Mouse (Mus musculus): Measurements from ENCODE around the gene Ncaph2. TPM values are rescaled to one million over a fixed set of nuclear protein-coding genes. Genes with fewer than 3 reads are reported as not detected.

The Ncaph2 gene
- total RNA-seq, 2 experiments from 2014 or later, result 50.5 to 55.8 TPM

- peak; percentile 15 for DNase-seq
Measured at GRCm38 (mm10) chr15:89378831-89379401, 23.4 kb downstream of the Ncaph2 start, which contains the start of gene Odf3b. Gene Odf3b (minus strand): TSS chr15:89379282.

GRCm38 (mm10) chr15:89379429-89379828, 23.9 kb downstream of the Ncaph2 start:
- DNase-seq, result peak; percentile 39

- no peak for DNase-seq
Measured at GRCm38 (mm10) chr15:89384617-89385016, 29.1 kb downstream of the Ncaph2 start, which contains the start of gene Klhdc7b. Gene Klhdc7b (plus strand): TSS chr15:89384917.

GRCm38 (mm10) chr15:89387127-89387526, 31.6 kb downstream of the Ncaph2 start:
- no peak for DNase-seq

- DNase-seq, result no peak
Measured at GRCm38 (mm10) chr15:89390081-89390480, 34.6 kb downstream of the Ncaph2 start.

- no peak for DNase-seq
Measured at GRCm38 (mm10) chr15:89396883-89397282, 41.4 kb downstream of the Ncaph2 start.

GRCm38 (mm10) chr15:89398146-89398545, 42.6 kb downstream of the Ncaph2 start:
- no peak for DNase-seq

- no peak for DNase-seq
Measured at GRCm38 (mm10) chr15:89399716-89400115, 44.2 kb downstream of the Ncaph2 start.

- DNase-seq, result no peak
Measured at GRCm38 (mm10) chr15:89402471-89402870, 47.0 kb downstream of the Ncaph2 start.

GRCm38 (mm10) chr15:89404831-89405623, 49.5 kb downstream of the Ncaph2 start:
- no peak for DNase-seq

- no peak for DNase-seq
Measured at GRCm38 (mm10) chr15:89406691-89407090, 51.2 kb downstream of the Ncaph2 start.

- DNase-seq, result no peak
Measured at GRCm38 (mm10) chr15:89410118-89410517, 54.6 kb downstream of the Ncaph2 start, which contains the start of gene Syce3. Gene Syce3 (minus strand): TSS chr15:89410503.

GRCm38 (mm10) chr15:89415282-89415681, 59.8 kb downstream of the Ncaph2 start:
- DNase-seq, result no peak

- no peak for DNase-seq
Measured at GRCm38 (mm10) chr15:89421938-89422337, 66.4 kb downstream of the Ncaph2 start.

Small RNA genes within 50 kb of the gene (microRNA-seq; reads per million reads assigned to microRNA genes)
- gene Mir6959, result 0.50 to 0.95 reads per million in 2 experiments

Other genes starting within 250 kb of the Ncaph2 start
- gene Tubgcp6, start 232.6 kb upstream of the Ncaph2 start, total RNA-seq (2021), result 10 to 100 TPM in 1 of 2 experiments, 1 to 10 TPM in 1; 8.4 to 11.0 TPM
- 10 to 100 TPM in 1 of 2 experiments, 1 to 10 TPM in 1; 7.6 to 10.6 TPM for gene Hdac10, start 227.0 kb upstream of the Ncaph2 start, total RNA-seq (2021)
- 10 to 100 TPM; 76.0 to 77.1 TPM for gene Mapk12, start 215.0 kb upstream of the Ncaph2 start, total RNA-seq (2021)
- 1 to 10 TPM; 2.1 to 3.0 TPM for gene Mapk11, start 206.1 kb upstream of the Ncaph2 start, total RNA-seq (2021)
- 10 to 100 TPM; 28.9 to 43.0 TPM for gene Plxnb2, start 174.9 kb upstream of the Ncaph2 start, total RNA-seq (2021)
- 1 to 10 TPM; 4.5 to 7.0 TPM for gene Dennd6b, start 159.2 kb upstream of the Ncaph2 start, total RNA-seq (2021)
- gene Ppp6r2, start 144.2 kb upstream of the Ncaph2 start, total RNA-seq (2021), result 10 to 100 TPM; 60.1 to 61.9 TPM
- 10 to 100 TPM; 50.1 to 70.5 TPM for gene Sbf1, start 40.4 kb upstream of the Ncaph2 start, total RNA-seq (2021)
- not detected for gene Adm2, start 33.0 kb upstream of the Ncaph2 start, total RNA-seq (2021)
- not detected for gene Miox, start 21.3 kb upstream of the Ncaph2 start, total RNA-seq (2021)
- gene Lmf2, start 60 bp upstream of the Ncaph2 start, total RNA-seq (2021), result 10 to 100 TPM; 22.4 to 25.5 TPM
- gene Sco2, start 18.1 kb downstream of the Ncaph2 start, total RNA-seq (2021), result 10 to 100 TPM; 14.2 to 14.6 TPM
- under 1 TPM; 0.38 to 0.50 TPM for gene Tymp, start 21.3 kb downstream of the Ncaph2 start, total RNA-seq (2021)
- 1 to 10 TPM in 1 of 2 experiments, under 1 TPM in 1; 0.68 to 1.6 TPM for gene Odf3b, start 23.6 kb downstream of the Ncaph2 start, total RNA-seq (2021)
- gene Klhdc7b, start 29.2 kb downstream of the Ncaph2 start, total RNA-seq (2021), result not detected
- gene Syce3, start 54.8 kb downstream of the Ncaph2 start, total RNA-seq (2021), result not detected
- gene Cpt1b, start 70.1 kb downstream of the Ncaph2 start, total RNA-seq (2021), result 100 to 1,000 TPM; 204 to 222 TPM
- gene C730034F03Rik, start 73.9 kb downstream of the Ncaph2 start, total RNA-seq (2021), result under 1 TPM; 0.38 to 0.88 TPM
- gene Gm44502, start 74.0 kb downstream of the Ncaph2 start, total RNA-seq (2021), result under 1 TPM; 0.66 to 0.81 TPM
- 10 to 100 TPM; 21.4 to 40.0 TPM for gene Chkb, start 74.2 kb downstream of the Ncaph2 start, total RNA-seq (2021)
- gene Mapk8ip2, start 98.2 kb downstream of the Ncaph2 start, total RNA-seq (2021), result under 1 TPM; 0.23 to 0.26 TPM
- 10 to 100 TPM in 1 of 2 experiments, 1 to 10 TPM in 1; 6.5 to 11.0 TPM for gene Arsa, start 121.7 kb downstream of the Ncaph2 start, total RNA-seq (2021)
- 10 to 100 TPM; 24.8 to 36.1 TPM for gene Shank3, start 143.9 kb downstream of the Ncaph2 start, total RNA-seq (2021)
- gene Acr, start 212.6 kb downstream of the Ncaph2 start, total RNA-seq (2021), result under 1 TPM; 0.54 TPM
- gene Rabl2, start 236.2 kb downstream of the Ncaph2 start, total RNA-seq (2021), result 1 to 10 TPM; 3.8 to 6.2 TPM

Measured in gastrocnemius, postnatal 10 days (tissue).